Mouse (Mus musculus): ENCODE results near the gene Xrcc1. TPM values are rescaled to one million over a fixed set of nuclear protein-coding genes. Genes with fewer than 3 reads are reported as not detected.

Xrcc1 gene
- polyA plus RNA-seq (2015; fragmentation: Nextera tagmentation; extraction: Ambion mirVana) = 96.1 and 100.0 TPM in 2 replicates

GRCm38 (mm10) chr7:24546068-24546614 lies at the start of gene Xrcc1, which contains the start of gene Pinlyp:
TSS of gene Xrcc1 (plus strand) at chr7:24546289.
TSS of gene Pinlyp (minus strand) at chr7:24546118.
- H3K36me3 ChIP-seq = peaks cover 8% of the 10 kb centered on the region; the same call in 1 of the 2 replicates
- H3K4me1 ChIP-seq = peaks cover 10% of the 10 kb centered on the region
- H3K4me2 ChIP-seq = peak within 1 kb of the TSS; percentile 72
- H3K27me3 ChIP-seq (replicated peaks) = no peaks in the 10 kb centered on the region
- 29% methylated on average over 13 of the region's 13 CpGs for WGBS
- H3K9ac ChIP-seq = peak within 1 kb of the TSS; percentile 83
- H3K4me3 ChIP-seq (replicated peaks) = peak within 1 kb of the TSS; percentile 90
- H3K27ac ChIP-seq = peak within 1 kb of the TSS; percentile 83
- H3K9me3 ChIP-seq = no peaks in the 10 kb centered on the region
- no peak for ATAC-seq (ENCODE audit: insufficient read depth, low FRiP score, low read depth)

DNA sequence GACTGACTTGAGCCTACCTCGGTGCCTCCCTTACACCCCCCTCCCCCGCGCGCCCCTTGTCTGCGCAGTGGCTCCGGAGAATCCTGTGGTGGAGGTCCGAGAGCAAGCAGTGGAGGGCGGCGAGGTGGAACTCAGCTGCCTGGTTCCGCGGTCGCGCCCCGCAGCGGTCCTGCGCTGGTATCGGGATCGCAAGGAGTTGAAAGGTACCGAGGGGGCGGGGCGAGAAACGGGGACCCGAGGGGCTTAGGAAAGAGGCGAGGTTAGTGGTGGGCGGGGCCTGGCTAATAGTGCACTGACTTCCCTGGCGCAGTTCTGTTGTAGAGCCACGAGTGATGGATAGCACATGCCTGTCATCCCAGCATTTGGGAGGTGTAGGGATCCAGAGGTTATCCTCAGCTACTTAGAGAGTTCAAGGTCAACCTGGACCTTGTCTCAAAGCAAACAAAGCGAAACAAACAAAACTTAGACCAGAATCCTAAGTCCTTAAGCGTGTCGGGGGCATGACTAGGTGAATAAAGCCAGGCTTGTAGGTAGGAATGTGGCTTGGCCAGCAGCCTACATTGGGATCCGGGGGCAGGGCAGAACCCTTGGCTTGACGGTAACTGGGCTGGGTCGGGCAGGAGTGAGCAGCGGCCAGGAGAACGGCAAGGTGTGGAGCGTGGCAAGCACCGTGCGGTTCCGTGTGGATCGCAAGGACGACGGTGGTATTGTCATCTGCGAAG lies 46.1 kb upstream of the Xrcc1 start:
- WGBS = 11% methylated on average over 43 of the region's 43 CpGs
- H3K9me3 ChIP-seq = no peaks in the 10 kb centered on the region
- H3K4me2 ChIP-seq = peak overlapping the region; percentile 64
- ATAC-seq (ENCODE audit: insufficient read depth, low FRiP score, low read depth) = no peak; the same call in 1 of the 2 replicates
- H3K36me3 ChIP-seq = no peaks in the 10 kb centered on the region
- peak overlapping the region; percentile 33 for H3K4me3 ChIP-seq (replicated peaks)
- peaks cover 18% of the 10 kb centered on the region; the same call in 1 of the 2 replicates for H3K4me1 ChIP-seq
- H3K27me3 ChIP-seq (replicated peaks) = peaks cover 19% of the 10 kb centered on the region
- no peak overlapping the region for H3K9ac ChIP-seq
- no peak overlapping the region for H3K27ac ChIP-seq

DNA sequence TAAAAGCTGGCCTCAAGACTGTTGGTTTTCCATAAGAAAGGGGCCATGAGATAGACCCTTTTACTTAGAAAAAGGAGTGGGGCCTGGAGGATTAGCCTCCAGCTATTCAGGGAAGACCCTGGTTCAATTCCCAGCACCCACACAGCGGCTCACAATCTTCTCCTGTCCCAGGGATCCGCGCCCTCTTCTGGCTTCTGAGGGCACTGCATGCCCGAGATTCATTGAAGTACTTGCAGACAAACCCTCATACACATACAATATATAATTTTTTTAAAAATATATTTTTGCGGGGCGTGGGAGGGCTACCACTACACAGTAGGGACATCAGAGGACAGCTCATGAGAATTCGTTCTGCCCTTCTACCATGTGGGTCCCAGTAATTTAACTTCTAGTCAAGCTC lies 45.2 kb upstream of the Xrcc1 start:
- 34% methylated on average over 7 of the region's 7 CpGs for WGBS
- H3K9me3 ChIP-seq = no peaks in the 10 kb centered on the region
- ATAC-seq (ENCODE audit: insufficient read depth, low FRiP score, low read depth) = no peak
- H3K27me3 ChIP-seq (replicated peaks) = peaks cover 19% of the 10 kb centered on the region
- no peak overlapping the region for H3K4me2 ChIP-seq
- H3K36me3 ChIP-seq = no peaks in the 10 kb centered on the region
- H3K4me3 ChIP-seq (replicated peaks) = no peak overlapping the region
- no peak overlapping the region for H3K27ac ChIP-seq
- peaks cover 24% of the 10 kb centered on the region for H3K4me1 ChIP-seq
- no peak overlapping the region for H3K9ac ChIP-seq

DNA sequence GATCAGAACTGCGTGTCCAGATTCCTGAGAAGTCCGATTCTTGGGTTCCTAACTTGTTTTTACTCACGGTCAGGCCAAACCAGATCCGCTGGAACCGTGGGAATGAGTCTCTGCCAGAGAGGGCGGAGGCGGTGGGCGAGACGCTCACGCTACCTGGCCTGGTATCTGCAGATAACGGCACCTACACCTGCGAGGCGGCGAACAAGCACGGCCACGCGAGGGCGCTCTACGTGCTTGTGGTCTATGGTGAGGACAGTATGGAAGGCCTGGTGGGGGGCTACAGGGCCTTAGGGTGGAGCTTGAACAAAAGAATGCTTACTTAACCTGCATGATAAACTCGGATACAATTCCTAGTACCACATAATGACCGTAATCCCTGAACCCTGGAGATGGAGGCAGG lies 44.6 kb upstream of the Xrcc1 start:
- ATAC-seq (ENCODE audit: insufficient read depth, low FRiP score, low read depth) = no peak
- Histone ChIP-seq H3K27ac (no peak overlapping the region), H3K27me3 (replicated peaks) (peaks cover 19% of the 10 kb centered on the region), H3K4me2 (no peak overlapping the region), H3K4me3 (replicated peaks) (no peak overlapping the region), H3K9me3 (no peaks in the 10 kb centered on the region), H3K36me3 (no peaks in the 10 kb centered on the region), H3K4me1 (peaks cover 26% of the 10 kb centered on the region), H3K9ac (no peak overlapping the region)
- WGBS = 51% methylated on average over 21 of the region's 21 CpGs

- Histone ChIP-seq H3K36me3 (no peaks in the 10 kb centered on the region), H3K4me2 (peak overlapping the region; percentile 30), H3K9ac (no peak overlapping the region), H3K4me3 (replicated peaks) (no peak overlapping the region), H3K4me1 (peaks cover 29% of the 10 kb centered on the region), H3K27me3 (replicated peaks) (peaks cover 18% of the 10 kb centered on the region), H3K27ac (no peak overlapping the region), H3K9me3 (no peaks in the 10 kb centered on the region)
- ATAC-seq (ENCODE audit: insufficient read depth, low FRiP score, low read depth) = no peak
- 29% methylated on average over 10 of the region's 10 CpGs for WGBS
Measured at GRCm38 (mm10) chr7:24504004-24504403, 42.1 kb upstream of the Xrcc1 start.

GRCm38 (mm10) chr7:24504868-24505267 lies 41.2 kb upstream of the Xrcc1 start:
- no peak for ATAC-seq (ENCODE audit: insufficient read depth, low FRiP score, low read depth)
- peaks cover 10% of the 10 kb centered on the region for H3K27me3 ChIP-seq (replicated peaks)

DNA sequence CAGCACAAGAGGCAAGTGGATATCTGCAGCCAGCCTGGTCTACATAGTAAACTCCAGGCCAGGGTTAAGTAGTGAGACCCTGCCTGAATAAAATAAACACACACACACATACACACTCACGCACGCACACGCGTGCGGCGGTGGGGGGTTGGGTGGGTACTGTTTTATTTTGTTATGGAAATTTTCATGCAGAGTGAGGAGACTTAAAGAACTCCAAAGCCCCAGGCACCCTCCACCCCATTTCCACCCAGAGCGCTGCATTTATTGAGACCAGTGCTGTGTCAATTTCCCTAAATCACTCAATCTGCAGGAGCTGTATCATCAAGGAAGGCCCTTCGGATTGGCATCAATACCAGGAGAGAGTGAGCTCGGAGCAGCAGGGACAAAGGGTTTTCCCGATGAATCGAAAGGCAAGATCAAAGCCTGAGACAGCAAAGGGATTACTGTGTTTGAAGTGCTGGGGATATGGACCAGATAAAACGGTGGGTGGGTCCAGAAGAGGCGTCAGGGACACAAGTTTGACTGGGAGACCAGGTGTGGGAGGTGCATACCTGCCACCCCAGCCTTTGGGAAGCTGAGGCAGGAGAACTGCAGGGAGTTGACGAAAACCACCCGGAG lies 40.5 kb upstream of the Xrcc1 start:
- Histone ChIP-seq H3K4me3 (replicated peaks) (no peak overlapping the region), H3K4me2 (peak overlapping the region; percentile 88), H3K9ac (no peak overlapping the region), H3K9me3 (no peaks in the 10 kb centered on the region), H3K4me1 (peaks cover 19% of the 10 kb centered on the region), H3K36me3 (no peaks in the 10 kb centered on the region), H3K27ac (no peak overlapping the region), H3K27me3 (replicated peaks) (peaks cover 3% of the 10 kb centered on the region)
- 38% methylated on average over 15 of the region's 15 CpGs for WGBS
- no peak for ATAC-seq (ENCODE audit: insufficient read depth, low FRiP score, low read depth)

More at GRCm38 (mm10) chr7:24504868-24505267, 41.2 kb upstream of the Xrcc1 start:
- Histone ChIP-seq H3K36me3 (no peaks in the 10 kb centered on the region), H3K4me2 (no peak overlapping the region), H3K4me3 (replicated peaks) (no peak overlapping the region), H3K27ac (no peak overlapping the region), H3K9ac (no peak overlapping the region), H3K4me1 (peaks cover 26% of the 10 kb centered on the region), H3K9me3 (no peaks in the 10 kb centered on the region)
- 20% methylated on average over 4 of the region's 4 CpGs for WGBS

GRCm38 (mm10) chr7:24506065-24506459 lies 40.0 kb upstream of the Xrcc1 start:
- Histone ChIP-seq H3K27me3 (replicated peaks) (no peaks in the 10 kb centered on the region; the same call in 1 of the 2 replicates), H3K4me1 (peaks cover 19% of the 10 kb centered on the region), H3K36me3 (no peaks in the 10 kb centered on the region), H3K9me3 (no peaks in the 10 kb centered on the region), H3K27ac (peak overlapping the region; percentile 98), H3K4me2 (peak overlapping the region; percentile 88), H3K4me3 (replicated peaks) (peak overlapping the region; percentile 66), H3K9ac (no peak overlapping the region)
- ATAC-seq (ENCODE audit: insufficient read depth, low FRiP score, low read depth) = no peak
- WGBS = 16% methylated on average over 3 of the region's 3 CpGs

DNA sequence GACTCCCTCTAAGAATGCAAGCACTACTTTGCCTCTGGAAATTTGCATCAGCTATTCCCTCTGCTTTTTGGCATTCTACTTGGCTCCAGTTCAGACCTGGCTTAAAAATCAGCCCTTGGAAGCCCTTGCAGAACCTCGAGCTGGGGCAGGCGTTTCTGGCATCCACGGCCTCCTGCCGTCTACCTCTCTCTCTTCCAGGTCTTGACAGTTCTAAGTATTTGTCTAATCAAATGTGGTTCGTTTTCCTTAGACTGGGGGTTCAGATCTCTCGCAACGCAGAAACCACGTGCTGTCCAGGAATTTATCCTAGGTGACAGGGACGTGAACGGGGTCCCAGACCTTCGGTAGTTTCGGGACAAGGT lies 39.6 kb upstream of the Xrcc1 start:
- H3K27me3 ChIP-seq (replicated peaks) = no peaks in the 10 kb centered on the region
- ATAC-seq (ENCODE audit: insufficient read depth, low FRiP score, low read depth) = no peak
- WGBS = 2% methylated on average over 12 of the region's 12 CpGs
- H3K27ac ChIP-seq = peak overlapping the region; percentile 98
- peak overlapping the region; percentile 88 for H3K4me2 ChIP-seq
- H3K9me3 ChIP-seq = no peaks in the 10 kb centered on the region
- no peaks in the 10 kb centered on the region for H3K36me3 ChIP-seq
- peak overlapping the region; percentile 89; the same call in 1 of the 2 replicates for H3K9ac ChIP-seq
- H3K4me3 ChIP-seq (replicated peaks) = peak overlapping the region; percentile 66
- H3K4me1 ChIP-seq = peaks cover 19% of the 10 kb centered on the region

DNA sequence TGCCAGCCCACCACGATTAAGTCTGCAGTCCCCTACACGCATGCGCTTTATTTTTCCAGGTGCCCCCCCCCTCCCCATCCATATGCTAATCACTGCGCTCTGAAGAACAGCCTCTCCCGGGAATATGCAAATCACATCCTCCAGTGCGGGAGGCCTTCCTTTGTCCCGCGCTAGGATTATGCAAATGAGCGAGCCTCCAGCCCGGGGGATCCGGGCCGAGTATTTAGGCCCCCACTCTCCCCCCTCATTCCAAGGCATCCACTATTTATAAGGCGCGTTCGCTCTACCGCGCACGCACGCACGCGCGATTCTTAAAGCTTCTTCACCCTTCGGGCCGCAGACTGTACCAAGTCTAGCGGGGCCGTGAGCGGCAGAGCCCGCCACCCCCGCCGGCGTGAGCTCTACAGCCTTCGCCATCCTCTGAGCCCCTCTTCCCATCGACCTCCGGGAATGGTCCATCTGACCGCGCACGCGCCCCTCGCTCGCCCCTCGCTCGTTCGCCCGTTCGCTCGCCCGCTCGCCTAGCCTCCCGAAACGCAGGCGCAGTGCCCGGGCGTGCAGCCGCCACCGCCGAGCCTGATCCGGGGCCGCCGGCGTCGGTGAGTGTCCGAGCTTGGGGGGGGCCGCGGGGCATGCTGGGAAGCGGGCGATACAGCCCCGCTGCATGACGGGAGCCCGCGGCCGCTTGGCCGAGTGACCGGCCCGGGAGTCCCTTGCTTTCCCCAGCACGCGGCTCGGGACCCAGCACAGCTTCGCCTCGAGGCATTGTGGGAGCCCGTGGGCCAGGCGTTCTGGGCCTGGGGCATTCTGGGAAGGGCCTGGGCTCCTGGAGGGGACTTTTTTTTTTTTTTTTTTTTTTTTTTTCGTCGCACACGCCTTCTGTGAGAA lies 39.0 kb upstream of the Xrcc1 start, which contains the start of gene Zfp428:
Zfp428 (plus strand) TSS at position 169 of the 888 bp plus-strand sequence.
- H3K36me3 ChIP-seq = no peaks in the 10 kb centered on the region
- peak within 1 kb of the TSS; percentile 88 for H3K4me2 ChIP-seq
- peak within 1 kb of the TSS; percentile 66 for H3K4me3 ChIP-seq (replicated peaks)
- H3K9ac ChIP-seq = peak within 1 kb of the TSS; percentile 89
- peak within 1 kb of the TSS; percentile 98 for H3K27ac ChIP-seq
- ATAC-seq (ENCODE audit: insufficient read depth, low FRiP score, low read depth) = peak; percentile 85
- H3K27me3 ChIP-seq (replicated peaks) = no peaks in the 10 kb centered on the region
- no peaks in the 10 kb centered on the region for H3K9me3 ChIP-seq
- under 1% methylated on average over 81 of the region's 84 CpGs for WGBS
- H3K4me1 ChIP-seq = peaks cover 19% of the 10 kb centered on the region

DNA sequence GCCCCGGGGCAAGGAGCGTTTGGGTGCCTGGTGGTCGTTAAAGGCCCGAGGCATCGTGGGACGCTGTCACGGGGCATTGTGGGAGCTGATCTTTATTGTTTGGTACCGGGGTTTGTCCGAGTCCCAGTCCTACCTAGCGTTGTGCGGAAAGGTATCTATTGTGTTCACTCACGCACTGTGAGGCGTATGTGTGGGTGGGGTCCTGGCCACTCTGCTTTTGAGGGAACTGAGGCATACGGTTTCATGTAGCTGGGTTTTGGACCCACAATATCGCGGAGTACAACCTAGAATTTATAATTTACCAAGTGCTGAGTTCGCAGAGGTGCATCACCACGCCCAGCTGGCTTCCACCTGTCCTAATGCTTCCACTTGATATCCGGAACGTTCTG lies 38.4 kb upstream of the Xrcc1 start:
- WGBS = under 1% methylated on average over 20 of the region's 20 CpGs
- Histone ChIP-seq H3K4me2 (peak overlapping the region; percentile 88), H3K4me3 (replicated peaks) (peak overlapping the region; percentile 66), H3K9me3 (no peaks in the 10 kb centered on the region), H3K27ac (peak overlapping the region; percentile 98), H3K4me1 (peaks cover 19% of the 10 kb centered on the region), H3K36me3 (no peaks in the 10 kb centered on the region), H3K9ac (peak overlapping the region; percentile 89), H3K27me3 (replicated peaks) (no peaks in the 10 kb centered on the region)
- no peak for ATAC-seq (ENCODE audit: insufficient read depth, low FRiP score, low read depth)

Measured in stomach, embryonic 15.5 days (tissue).